9 mouse cellular contexts compared by ENCODE assay signal in genomic region chr12:55598887-55599561, GRCm38 (mm10). TPM values are rescaled to one million over a fixed set of nuclear protein-coding genes. Genes with fewer than 3 reads are reported as not detected.
DNase-seq lines count a peak whose midpoint lies in the region; ATAC-seq lines count a peak whose summit lies in the region.
"Had no signal": no experiment of that assay in that cellular context is flagged by ENCODE, and none has a peak within 500 bp of the region (broad histone marks: within the 10 kb centered on the region; RNA-seq: fewer than 3 reads in every experiment).

Insm2 (plus strand) TSS chr12:55599427.

- DNase-seq in intestine, embryonic 14.5 days (ENCODE audit: low spot score) = peak; percentile 65
- peak; percentile 61 for DNase-seq in neural tube, embryonic 10.5 days (ENCODE audit: extremely low spot score, low spot score)

- no peak within 1 kb of the TSS for H3K27ac ChIP-seq in embryonic facial prominence, embryonic 13.5 days
- H3K27ac ChIP-seq in intestine, embryonic 14.5 days (ENCODE audit: low read depth) = no peak within 1 kb of the TSS

- peaks cover 3% of the 10 kb centered on the region for H3K36me3 ChIP-seq in erythroblast, embryonic 14.5 days (ENCODE audit: control insufficient read depth)
- H3K36me3 ChIP-seq in megakaryocyte, embryonic 14.5 days (replicated peaks; ENCODE audit: low read length) = peaks cover 17% of the 10 kb centered on the region
- peaks cover 3% of the 10 kb centered on the region; the same call in 1 of the 2 replicates for H3K36me3 ChIP-seq in embryonic facial prominence, embryonic 13.5 days
- no peaks in the 10 kb centered on the region for H3K36me3 ChIP-seq in intestine, embryonic 14.5 days (ENCODE audit: control insufficient read depth, insufficient read depth, low read length)

- WGBS in embryonic facial prominence, embryonic 13.5 days = under 1% methylated on average over 76 of the region's 77 CpGs
- WGBS in intestine, embryonic 14.5 days = 2% methylated on average over 57 of the region's 77 CpGs

- H3K9ac ChIP-seq in embryonic facial prominence, embryonic 13.5 days = no peak within 1 kb of the TSS
- no peak within 1 kb of the TSS for H3K9ac ChIP-seq in intestine, embryonic 14.5 days (ENCODE audit: low read length)

- H3K4me2 ChIP-seq in embryonic facial prominence, embryonic 13.5 days = peak within 1 kb of the TSS; percentile 85
- peak within 1 kb of the TSS; percentile 74 for H3K4me2 ChIP-seq in intestine, embryonic 14.5 days (ENCODE audit: low read length)

- ATAC-seq in erythroblast, adult 5-6 weeks (replicated peaks; ENCODE audit: low FRiP score, poor library complexity, severe bottlenecking) = no peak
- no peak for ATAC-seq in megakaryocyte, adult 5-6 weeks (ENCODE audit: poor library complexity, severe bottlenecking)
- ATAC-seq in embryonic facial prominence, embryonic 13.5 days (ENCODE audit: insufficient number of reproducible peaks, insufficient read depth, low FRiP score, low TSS enrichment, low read depth) = 0 out of 2 replicates have a peak, but pooled peaks have one; percentile 39
- peak; percentile 21; the same call in 1 of the 2 replicates for ATAC-seq in intestine, embryonic 14.5 days (replicated peaks; ENCODE audit: low FRiP score, low TSS enrichment, low read depth)
- no peak for ATAC-seq in activated CD4-positive, CD25-positive, alpha-beta regulatory T cell, adult 4 months

- H3K9me3 ChIP-seq in erythroblast, embryonic 14.5 days (ENCODE audit: control insufficient read depth, low read length) = peaks cover 5% of the 10 kb centered on the region; the same call in 1 of the 2 replicates
- H3K9me3 ChIP-seq in megakaryocyte, embryonic 14.5 days = peaks cover 17% of the 10 kb centered on the region
- H3K9me3 ChIP-seq in embryonic facial prominence, embryonic 13.5 days = no peaks in the 10 kb centered on the region
- no peaks in the 10 kb centered on the region for H3K9me3 ChIP-seq in intestine, embryonic 14.5 days (ENCODE audit: control insufficient read depth, low read length)

- peaks cover 21% of the 10 kb centered on the region for H3K4me1 ChIP-seq in erythroblast, embryonic 14.5 days (ENCODE audit: control insufficient read depth)
- H3K4me1 ChIP-seq in megakaryocyte, embryonic 14.5 days = peaks cover 43% of the 10 kb centered on the region
- peaks cover 23% of the 10 kb centered on the region for H3K4me1 ChIP-seq in embryonic facial prominence, embryonic 13.5 days
- peaks cover 16% of the 10 kb centered on the region for H3K4me1 ChIP-seq in intestine, embryonic 14.5 days (replicated peaks; ENCODE audit: control insufficient read depth, insufficient read depth, low read length)

- peak within 1 kb of the TSS; percentile 37 for H3K4me3 ChIP-seq in erythroblast, embryonic 14.5 days (replicated peaks)
- H3K4me3 ChIP-seq in megakaryocyte, embryonic 14.5 days (replicated peaks) = peak within 1 kb of the TSS; percentile 88
- peak within 1 kb of the TSS; percentile 49 for H3K4me3 ChIP-seq in embryonic facial prominence, embryonic 13.5 days
- H3K4me3 ChIP-seq in intestine, embryonic 14.5 days (ENCODE audit: low read depth, low read length) = peak within 1 kb of the TSS; percentile 46

- peaks cover 66% of the 10 kb centered on the region for H3K27me3 ChIP-seq in erythroblast, embryonic 14.5 days (ENCODE audit: control insufficient read depth)
- H3K27me3 ChIP-seq in megakaryocyte, embryonic 14.5 days (replicated peaks) = peaks cover 51% of the 10 kb centered on the region
- H3K27me3 ChIP-seq in embryonic facial prominence, embryonic 13.5 days = peaks cover 68% of the 10 kb centered on the region
- H3K27me3 ChIP-seq in intestine, embryonic 14.5 days (replicated peaks; ENCODE audit: control insufficient read depth, insufficient read depth, low read length) = peaks cover 53% of the 10 kb centered on the region

RNA-seq across cellular contexts. Expression of gene Insm2, which starts in this region (rescaled TPM):
- polyA plus RNA-seq in erythroblast, embryonic 14.5 days (2012) = not detected in 2 replicates
- total RNA-seq in erythroblast, adult 5-6 weeks (2015; ENCODE audit: low replicate concordance) = not detected in 2 replicates
- not detected in 2 replicates for total RNA-seq in erythroblast, adult 5-6 weeks (2017; ENCODE audit: low replicate concordance)
- not detected in 2 replicates for polyA plus RNA-seq in megakaryocyte, embryonic 14.5 days (2012; ENCODE audit: insufficient read depth, low replicate concordance)
- total RNA-seq in megakaryocyte, adult 5-6 weeks (2015) = not detected in 2 replicates
- not detected in 2 replicates for total RNA-seq in megakaryocyte, adult 5-6 weeks (2017)
- polyA plus RNA-seq in embryonic facial prominence, embryonic 13.5 days (2015; fragmentation: Nextera tagmentation; extraction: Ambion mirVana) = 0.10 TPM in 1 of 2 replicates, not detected in the other
- polyA plus RNA-seq in intestine, embryonic 14.5 days (2014; fragmentation: Nextera tagmentation; extraction: Ambion mirVana) = 0.12 and 0.34 TPM in 2 replicates
- polyA plus RNA-seq in activated CD4-positive, CD25-positive, alpha-beta regulatory T cell, adult 4 months (2017; shearing (Covaris generic)) = under 1 TPM in 1 of 2 experiments, not detected in 1; 0.12 TPM
- total RNA-seq: gastrocnemius, postnatal 4 days had no signal

Comparison
In these comparisons a context has a peak if more than half of its experiments do, and no peak if none do; other contexts are left out.
1. Peak in ATAC-seq, H3K4me3 ChIP-seq and H3K4me2 ChIP-seq in embryonic facial prominence, embryonic 13.5 days; RNA of the gene not detected or under 1 TPM.
2. Peak in DNase-seq, ATAC-seq, H3K4me3 ChIP-seq and H3K4me2 ChIP-seq in intestine, embryonic 14.5 days; RNA of the gene not detected or under 1 TPM.
3. H3K4me3 ChIP-seq: peak in every context shown above with its lines; median percentile 88 in megakaryocyte, embryonic 14.5 days; 49 in embryonic facial prominence, embryonic 13.5 days; 46 in intestine, embryonic 14.5 days; 37 in erythroblast, embryonic 14.5 days.